Mouse (Mus musculus) CD8-positive naive resting alpha-beta T cell, adult 2 months (primary cell): ENCODE data around the gene Bcl11a.

Experiments
- DNase-seq, 2 experiments: peaks; one replicate each; pipeline ENCODE4 v3.0.0; 2022; ENCODE audit warnings: low read depth in 2 of 2, low spot score in 2 of 2

The Bcl11a gene

DNA sequence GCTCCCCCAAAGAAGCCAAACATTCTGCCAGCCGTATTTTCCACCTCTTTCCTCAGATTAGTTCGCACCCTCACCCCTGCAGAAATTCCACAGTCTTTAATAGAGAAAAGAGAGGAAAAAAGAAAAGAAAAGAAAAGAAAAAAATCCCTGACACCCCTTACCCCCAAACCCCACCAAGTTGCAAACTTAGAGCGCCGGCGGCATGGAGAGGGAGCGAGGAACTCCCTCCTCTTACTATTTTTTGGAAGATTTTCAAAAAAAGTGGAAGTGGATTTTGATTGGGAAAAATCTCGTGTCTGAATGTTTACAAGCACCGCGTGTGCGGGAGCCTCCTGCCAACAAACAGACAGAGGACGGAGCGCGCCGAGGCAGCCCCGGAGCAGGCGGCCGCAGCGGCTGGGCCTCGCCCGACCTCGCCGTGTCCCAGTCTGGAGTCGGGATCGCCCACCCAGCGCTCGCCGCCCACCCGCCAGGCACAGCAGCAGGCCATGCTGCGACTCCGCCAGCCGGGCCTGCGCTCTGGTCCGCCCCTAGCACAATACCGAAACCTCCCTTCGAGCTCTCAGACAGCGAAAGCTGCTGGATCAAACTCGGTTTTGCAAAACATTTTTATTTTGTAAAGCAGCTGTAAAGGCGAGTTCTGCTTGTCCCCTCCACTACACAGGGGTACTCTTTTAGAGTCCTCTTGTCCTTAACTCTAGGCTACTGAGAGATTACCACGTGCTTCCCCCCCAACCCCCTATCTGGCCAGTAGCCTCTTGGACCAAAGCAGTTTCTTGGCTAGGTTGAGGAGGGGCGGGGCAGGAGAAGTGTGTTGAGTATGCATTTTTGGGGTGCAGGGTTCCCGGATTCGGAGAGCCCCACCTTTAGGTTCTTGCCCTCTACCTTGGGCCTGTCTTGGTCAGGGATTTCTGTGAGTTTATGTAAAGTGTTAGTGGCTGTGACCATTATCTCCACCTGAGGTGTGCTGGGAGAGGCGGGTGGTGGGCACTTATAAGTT lies 1.8 kb downstream of the Bcl11a start:
- DNase-seq: no peak

DNA sequence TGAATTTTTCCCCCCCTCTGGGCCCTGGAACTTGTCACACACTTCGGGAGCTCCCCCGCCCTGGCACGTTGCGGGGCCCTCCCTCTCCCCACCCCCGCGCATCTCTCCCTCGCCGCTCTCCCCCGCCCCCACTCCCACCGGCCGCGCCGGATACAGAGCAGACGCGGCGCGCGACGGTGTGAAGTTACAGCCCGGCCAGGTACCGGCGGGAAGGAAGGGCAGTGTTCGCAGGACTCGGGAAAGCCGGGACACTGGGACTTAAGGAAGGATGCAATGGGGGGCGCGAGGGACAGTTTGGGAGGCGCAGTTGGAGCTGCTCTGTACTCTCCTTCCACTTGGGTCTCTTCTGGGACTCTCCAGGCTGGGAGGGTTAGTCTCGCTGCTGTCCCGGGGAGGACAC lies 2.7 kb downstream of the Bcl11a start:
- DNase-seq: no peak

DNA sequence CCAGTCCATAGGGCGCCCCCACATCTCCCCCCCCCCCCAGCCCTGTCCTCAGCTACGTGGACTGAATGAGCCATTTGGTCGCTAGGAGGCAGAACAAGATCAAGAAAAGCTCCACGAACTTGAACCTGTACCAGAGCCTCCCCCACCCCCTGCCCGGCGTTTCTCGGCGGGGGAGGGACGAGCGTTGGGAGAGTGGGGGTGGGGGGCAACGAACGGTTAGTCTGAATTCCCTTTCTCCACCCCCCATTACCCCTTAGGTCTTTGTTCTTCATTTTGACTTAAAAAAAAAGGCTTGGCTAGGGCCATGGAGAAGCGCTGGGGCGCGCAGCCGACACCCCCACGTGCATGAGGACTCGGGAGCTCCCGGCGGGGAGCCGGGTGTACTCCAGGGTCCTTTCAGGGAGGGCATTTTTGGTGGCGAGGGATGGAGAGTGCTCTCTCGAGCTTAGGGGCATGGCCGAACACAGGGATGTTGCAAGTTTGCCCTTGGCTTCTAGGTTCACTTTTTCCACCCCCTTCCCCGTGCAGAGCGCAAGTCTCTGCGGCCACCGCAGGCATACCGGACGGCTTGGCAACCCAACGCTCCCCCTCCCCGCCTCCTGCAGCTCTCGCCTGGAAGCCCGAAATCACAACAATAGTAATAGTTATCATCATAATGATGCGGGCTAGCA lies 3.3 kb downstream of the Bcl11a start:
- no peak for DNase-seq

DNA sequence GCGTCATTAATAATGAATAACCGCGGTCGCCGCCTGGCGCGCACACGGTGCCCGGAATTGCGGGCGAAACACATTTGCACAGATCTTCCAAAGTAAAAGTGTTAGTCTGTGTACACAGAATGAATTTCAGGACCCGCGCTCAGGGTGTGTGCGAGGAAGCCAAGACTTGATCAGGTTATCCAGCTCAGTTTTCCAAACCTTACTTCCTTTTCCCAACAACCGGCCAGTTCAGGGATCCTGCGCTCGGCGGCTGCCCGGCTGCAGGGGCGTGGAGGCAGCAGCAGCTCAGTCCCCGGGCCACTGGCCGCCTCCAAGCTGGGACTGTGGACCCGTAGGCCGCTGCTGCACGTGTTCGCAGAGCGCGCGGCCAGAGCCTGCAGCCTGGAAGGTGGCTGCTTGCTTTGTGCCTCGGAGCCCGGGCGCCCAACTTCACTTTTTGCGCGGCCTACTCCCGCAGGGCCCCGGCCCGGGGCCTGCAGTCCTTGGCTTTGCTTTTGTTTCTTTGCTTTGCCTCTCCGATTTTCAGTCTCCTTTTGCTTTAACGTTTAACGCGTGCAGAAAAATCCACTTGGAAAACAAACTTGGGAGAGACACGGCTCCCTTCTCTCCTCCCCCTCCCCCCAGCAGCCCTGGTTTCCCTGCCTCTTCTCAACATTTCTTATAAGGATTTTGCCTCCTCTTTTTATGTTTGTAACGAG lies 4.0 kb downstream of the Bcl11a start:
- no peak for DNase-seq

DNA sequence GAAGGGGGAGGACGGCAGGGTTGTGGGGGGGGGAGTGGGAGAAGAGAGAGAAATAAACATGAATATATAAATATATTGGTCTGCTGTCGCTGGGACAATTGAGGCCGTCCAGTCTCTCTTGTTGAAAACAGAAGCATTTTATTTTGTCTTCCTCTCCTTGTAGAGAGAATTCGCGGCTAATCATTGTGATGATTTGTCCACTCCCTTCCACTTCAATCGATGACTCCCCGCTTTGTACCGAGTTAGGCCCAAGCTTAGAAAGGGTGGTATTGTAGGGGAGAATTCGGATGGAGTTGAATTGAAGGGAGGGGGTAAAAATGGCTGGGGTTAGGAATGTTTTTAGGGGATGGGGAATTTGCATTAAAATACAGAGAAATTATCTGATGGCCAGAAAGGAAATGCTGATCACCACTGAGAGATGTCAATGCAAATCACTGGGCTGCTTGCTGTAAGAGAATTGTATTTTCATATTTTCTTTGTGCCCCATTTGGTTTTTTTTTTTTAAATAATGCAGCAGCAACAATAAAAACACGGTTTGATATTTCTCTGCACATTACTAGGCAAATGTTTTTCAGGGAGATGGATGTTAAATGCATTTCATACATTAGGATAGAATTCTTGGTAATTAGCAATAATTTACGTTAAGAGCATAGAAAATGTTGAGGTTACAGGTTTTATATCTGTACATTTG lies 4.7 kb downstream of the Bcl11a start:
- DNase-seq: no peak

DNA sequence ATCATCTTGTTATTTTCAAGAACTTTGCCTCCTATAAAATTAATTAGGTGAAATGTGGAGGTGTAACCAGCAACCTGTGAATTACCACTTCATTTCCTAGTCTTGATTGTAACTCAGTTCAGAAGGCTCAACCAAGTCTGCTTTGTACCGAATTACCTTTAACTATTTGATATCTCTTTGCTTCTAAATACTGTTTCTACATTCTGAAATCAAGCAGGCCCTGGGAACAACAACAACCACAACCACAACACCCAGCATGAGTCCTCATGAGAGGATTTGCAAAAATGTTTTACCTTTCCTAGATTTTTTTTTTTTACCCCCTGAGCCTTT lies 5.2 kb downstream of the Bcl11a start:
- no peak for DNase-seq

DNA sequence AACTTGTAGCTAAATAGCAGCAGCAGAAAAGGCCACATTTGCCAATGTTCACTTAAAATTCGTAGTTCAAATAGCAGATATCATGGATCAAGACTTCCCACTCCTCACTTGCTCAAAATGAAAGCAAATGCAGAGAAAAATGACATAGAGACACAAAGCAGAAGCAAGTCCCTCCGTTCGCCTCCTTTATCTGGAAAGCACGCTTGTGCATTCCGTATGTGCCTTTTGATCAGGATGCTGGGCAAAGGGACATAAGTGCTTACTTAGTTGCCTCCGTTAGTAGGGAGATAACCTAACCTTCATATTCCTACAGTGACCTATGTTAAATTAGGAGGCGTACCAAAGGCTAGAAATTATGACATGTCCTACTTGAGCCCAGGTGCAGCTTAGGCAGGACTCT lies 5.6 kb downstream of the Bcl11a start:
- no peak for DNase-seq

DNA sequence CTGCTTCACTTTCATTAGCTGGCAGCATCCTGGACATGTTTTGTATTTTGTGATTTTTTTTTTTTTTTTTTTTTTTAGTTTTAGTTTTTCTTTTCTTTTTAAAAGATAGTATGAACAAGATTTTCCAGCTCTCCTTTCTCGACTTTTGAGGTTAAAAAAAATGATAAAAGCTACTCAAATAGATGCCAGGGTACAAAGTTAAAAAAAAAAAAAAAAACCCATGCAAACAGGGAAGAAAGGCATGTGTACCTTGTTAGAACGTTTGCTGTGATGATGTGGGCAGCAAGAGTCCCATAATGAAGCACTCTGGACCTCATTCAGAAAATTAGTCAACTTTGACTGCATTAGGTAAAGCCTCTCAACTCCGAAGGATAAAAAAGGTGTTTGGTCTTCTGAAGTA lies 6.2 kb downstream of the Bcl11a start:
- no peak for DNase-seq

DNA sequence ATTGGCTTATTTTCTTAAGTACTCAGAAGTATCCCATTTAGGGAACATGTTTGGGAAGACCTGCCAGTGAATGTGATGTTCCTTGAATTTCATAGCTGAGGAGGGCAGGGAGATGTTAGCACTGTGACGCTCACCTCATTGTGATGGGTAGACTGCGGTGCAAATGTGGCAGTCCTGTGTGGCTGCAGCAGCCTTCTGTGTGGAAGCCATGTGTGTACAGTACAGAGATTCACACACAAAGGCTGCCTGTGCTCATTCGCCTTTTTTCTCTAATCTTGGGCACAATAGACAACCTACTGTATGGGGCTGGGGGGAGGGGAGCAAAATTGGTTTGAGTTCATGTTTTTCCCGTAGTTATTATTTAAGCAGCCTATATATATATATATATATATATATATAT lies 6.7 kb downstream of the Bcl11a start:
- DNase-seq: no peak

DNA sequence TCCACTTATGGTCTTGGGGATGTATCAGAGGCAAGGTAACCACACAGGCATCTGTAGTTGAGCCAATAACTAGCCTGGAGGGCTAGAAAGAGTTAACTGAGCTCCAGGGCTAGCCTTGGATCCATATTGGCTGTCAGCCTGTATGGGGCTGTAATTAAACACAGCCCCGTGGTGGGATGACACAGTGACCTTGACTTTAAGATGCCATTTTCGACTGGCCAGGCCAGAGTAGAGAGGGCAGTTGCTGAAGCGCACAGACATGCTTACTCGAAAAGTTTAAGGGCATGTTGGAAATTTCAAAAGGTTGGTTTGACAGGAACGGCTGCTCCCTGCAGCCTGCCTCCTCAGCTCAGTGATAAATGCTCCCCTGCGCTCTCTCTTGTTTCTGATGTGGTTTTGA lies 8.1 kb downstream of the Bcl11a start:
- no peak for DNase-seq

DNA sequence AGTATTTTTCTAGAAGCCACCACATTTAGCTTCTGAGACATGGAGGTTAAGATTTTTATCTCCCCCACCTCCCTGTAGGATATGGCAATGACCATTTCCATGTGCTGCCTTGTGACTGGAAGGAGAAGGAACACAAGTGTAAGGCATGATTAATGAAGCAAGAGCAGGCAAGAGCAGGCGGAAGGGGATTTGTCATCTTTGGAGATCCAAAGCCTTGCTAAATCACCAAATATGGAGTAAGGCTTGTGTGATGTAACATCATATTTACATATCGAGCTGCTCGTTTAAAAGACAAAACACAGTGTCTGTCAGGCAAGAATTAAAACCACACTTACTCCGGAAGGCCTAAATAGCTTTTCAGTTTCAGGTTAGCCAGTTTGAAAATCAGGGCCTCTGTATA lies 9.2 kb downstream of the Bcl11a start:
- DNase-seq: no peak

DNA sequence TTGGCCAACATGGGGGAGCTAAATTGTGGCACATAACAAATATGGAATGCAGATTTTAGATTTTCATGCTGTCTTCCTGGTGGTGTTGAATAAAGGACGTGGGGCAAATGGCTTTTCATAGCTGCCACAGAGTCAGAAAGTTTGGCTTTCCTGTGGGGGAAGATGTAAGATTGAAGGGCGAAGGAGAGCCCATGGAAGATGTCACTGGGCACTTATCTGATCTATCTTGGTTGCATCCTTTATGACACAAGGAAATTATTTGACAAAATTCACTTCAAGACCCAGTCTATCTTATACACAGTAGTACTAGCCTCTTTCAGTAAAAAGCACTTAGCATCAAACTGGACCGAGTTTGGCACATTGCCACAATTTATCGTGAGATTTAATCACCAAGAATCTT lies 12.6 kb downstream of the Bcl11a start:
- DNase-seq: no peak

DNA sequence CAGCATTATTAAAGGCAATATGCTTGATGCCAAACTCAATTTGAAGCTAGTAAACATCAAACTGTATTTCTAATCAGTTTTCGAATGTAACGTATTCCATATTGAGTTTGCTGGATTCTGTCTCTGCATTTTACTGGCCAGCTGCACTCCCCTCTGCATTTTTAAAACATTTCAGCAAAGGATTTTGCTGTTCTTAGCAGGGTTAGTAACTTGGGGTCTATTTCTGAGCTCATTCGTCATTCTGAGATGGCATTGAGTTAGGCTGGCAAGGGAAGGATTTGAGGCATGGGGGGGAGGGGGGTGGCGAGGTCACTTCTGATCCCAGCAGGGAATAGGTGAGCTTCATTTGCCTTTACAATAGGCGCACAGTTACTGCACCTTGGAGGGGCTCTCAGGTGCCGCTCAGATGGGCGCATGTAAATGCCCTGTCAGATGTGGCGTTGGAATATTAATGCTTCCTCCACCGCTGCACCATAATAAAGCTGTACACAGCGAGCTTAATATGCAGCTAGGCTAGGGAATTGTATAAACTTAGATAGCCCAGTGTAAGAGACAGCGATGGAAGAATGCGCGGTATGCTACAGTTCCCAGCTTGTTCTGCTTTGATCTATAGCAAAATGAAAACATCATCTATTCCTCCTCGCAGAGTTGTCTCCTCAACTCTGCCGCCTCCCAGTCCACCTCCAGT lies 13.7 kb downstream of the Bcl11a start:
- no peak for DNase-seq

DNA sequence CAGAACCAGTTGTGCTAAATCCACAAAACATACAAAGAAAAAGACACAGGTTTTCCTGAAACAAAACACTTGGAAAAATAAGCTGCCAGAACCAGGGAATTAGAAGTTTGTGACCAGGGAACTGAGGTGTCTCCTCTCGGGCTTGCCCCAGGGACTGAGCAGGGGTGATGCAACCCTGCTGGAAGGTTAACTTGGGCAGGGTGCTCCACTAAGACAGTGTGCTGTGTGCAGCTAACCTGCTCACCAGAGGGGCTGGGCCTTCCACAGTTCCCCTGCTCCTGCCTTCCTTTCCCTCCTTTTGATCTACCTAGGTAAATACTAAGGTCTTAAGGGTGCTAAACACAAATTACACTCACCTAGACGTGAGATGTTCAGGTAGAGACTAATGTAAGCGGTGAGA lies 14.8 kb downstream of the Bcl11a start:
- DNase-seq: no peak

DNA sequence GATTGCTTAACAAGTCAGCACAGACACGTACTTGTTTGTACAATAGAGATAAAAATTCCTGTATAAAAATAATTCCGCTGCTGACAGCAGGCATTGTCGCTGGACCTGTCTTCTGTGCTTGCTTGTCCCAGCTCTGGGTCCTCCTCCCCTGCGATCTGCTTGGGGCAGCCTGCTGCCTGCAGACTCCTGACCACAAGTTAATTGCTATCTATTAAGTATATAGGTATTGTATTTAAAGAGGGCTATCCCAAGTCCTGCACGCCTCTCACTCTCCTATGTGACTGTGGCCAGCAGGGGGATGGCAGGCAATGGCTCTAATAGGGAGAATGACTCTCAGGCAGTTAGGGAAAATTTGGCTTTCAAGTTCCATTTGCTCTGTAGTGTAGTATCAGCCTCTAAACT lies 16.2 kb downstream of the Bcl11a start:
- no peak for DNase-seq

DNA sequence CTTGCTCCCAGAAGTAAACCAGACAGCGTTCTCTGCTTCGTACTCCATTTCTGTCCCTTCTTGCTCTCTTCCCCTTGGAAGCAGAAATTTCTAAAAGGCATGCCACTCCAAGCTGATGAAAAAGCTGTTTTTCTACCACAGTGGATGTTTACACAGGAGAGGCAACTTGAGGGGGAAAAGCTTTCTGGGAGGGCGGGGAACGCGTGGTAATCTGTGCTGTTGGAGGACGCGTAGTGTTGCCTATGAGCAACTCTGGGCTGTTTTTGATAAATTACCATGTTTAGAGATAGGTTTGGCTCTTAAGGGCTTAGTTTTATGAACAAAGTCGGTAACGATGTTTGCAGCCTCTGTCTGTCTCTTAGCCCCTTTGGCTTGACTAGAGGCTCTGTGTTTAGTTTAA lies 17.4 kb downstream of the Bcl11a start:
- DNase-seq: no peak

DNA sequence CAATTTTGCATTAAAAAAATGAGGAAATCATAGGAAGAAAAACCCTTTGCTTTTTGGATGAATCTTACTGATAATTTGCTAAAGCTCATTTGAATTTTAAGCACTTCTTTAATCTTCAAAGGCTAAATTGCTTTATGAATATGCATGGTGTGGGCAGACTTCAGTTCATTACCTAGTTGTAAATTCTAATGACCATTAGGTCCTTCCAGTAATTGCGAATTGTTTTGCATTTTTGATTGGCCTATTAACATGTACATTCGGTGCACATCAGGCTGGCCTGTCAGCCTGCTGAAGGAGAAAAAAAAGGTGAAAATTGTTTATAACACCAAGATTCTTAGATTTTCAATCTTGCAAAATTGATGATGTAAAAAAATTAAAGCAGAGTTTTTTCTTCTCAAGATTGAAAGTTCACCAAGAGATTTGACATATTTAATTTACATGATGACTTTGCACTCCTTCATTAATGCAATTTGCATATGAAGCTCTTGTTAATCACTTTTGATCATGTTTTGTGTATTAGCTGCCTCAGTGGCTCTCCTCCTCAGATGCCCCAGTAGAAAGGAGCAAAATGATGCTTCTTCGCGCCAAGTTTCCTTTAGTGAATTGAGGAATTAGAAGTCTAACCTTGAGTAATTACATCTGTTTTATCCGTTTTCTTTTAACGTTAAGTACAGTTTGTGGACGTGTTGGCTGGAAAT lies 17.9 kb downstream of the Bcl11a start:
- no peak for DNase-seq

DNA sequence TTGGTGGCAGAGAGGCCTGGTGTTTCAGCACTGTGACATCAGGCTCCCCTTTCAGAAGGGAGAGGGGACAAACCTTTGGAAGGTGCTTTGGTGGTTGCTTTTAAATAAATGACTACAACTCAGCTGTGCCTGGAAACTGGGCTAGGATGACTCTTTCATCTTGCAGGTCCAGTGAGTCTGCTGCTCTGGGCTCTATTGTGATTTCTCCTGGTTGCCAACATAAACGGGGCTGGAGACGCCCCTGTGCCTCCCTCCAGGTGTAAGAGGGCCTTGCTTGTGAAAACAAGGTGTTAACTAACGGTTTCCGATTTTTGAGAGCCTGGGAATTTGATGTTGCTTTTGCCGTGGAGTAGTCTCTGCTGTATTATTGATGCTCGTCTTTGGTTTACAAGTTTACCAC lies 18.6 kb downstream of the Bcl11a start:
- DNase-seq: no peak

DNA sequence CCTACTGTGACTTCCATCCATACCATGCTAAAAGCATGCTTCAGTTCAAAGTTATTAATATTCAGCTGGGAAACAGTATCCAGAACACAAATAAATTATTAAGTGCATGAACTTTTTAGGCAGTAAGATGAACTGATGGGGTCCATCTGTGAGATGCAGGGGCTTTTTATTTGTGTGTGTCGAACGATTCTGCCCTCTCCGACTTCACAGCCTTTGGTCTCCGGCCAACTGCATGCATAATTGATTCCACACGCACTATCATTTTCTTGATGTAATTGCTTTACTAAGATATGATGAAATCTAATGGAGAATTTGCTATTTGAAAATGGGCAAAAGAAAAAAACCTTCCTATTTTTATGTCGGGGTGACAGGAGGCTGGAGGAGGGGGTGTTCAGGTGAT lies 19.2 kb downstream of the Bcl11a start:
- no peak for DNase-seq

DNA sequence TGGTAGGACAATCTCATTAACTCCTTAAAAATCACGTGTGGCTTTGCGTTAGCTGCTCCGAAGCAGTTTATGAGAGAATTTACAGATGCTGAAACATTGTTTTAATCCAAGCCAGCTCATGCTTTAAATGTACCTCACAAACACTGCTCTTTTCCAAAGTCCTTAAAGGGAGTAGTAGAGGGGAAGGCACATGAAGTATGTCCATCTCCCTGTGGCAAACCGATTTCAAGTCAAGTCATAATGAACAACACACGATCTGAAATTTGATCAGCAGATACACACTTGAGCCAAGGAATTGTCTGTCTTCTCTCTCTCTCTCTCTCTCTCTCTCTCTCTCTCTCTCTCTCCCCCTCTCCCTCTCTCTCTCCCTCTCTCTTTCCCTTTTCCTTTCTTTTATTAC lies 20.2 kb downstream of the Bcl11a start:
- no peak for DNase-seq
